ENCODE assay signal across 18 mouse cellular contexts in genomic region chr16:53903795-53904194, GRCm38 (mm10).
DNase-seq lines count a peak whose midpoint lies in the region; ATAC-seq lines count a peak whose summit lies in the region.
"Had no signal": no experiment of that assay in that cellular context is flagged by ENCODE, and none has a peak within 500 bp of the region (broad histone marks: within the 10 kb centered on the region; RNA-seq: fewer than 3 reads in every experiment).

No protein-coding gene starts in this region.

- WGBS in liver, embryonic 11.5 days = 45% methylated on average over 2 of the region's 2 CpGs
- 20% methylated on average over 2 of the region's 2 CpGs for whole genome bisulfite sequencing in liver, embryonic 15.5 days (ENCODE audit: insufficient replicate concordance)
- 95% methylated on average over 2 of the region's 2 CpGs for WGBS in hindbrain, embryonic 12.5 days
- 79% methylated on average over 2 of the region's 2 CpGs for WGBS in kidney, embryonic 16.5 days

- H3K36me3 ChIP-seq in liver, embryonic 11.5 days (ENCODE audit: control insufficient read depth, insufficient read depth, low read length) = no peaks in the 10 kb centered on the region
- no peaks in the 10 kb centered on the region for H3K36me3 ChIP-seq in liver, embryonic 15.5 days (replicated peaks)
- no peaks in the 10 kb centered on the region for H3K36me3 ChIP-seq in hindbrain, embryonic 12.5 days
- H3K36me3 ChIP-seq in kidney, embryonic 16.5 days (ENCODE audit: insufficient read depth, low read length) = no peaks in the 10 kb centered on the region
- H3K36me3 ChIP-seq: embryonic facial prominence, embryonic 12.5 days; forebrain, embryonic 15.5 days; heart, embryonic 10.5 days; heart, embryonic 15.5 days had no signal

- H3K9ac ChIP-seq in liver, embryonic 11.5 days (ENCODE audit: low read depth, low read length) = no peak overlapping the region
- H3K9ac ChIP-seq in liver, embryonic 15.5 days = no peak overlapping the region
- no peak overlapping the region for H3K9ac ChIP-seq in hindbrain, embryonic 12.5 days
- H3K9ac ChIP-seq in kidney, embryonic 16.5 days (replicated peaks; ENCODE audit: low read length) = no peak overlapping the region
- H3K9ac ChIP-seq: embryonic facial prominence, embryonic 12.5 days; forebrain, embryonic 15.5 days; heart, embryonic 15.5 days; hindbrain, embryonic 14.5 days had no signal

- no peak overlapping the region for H3K27ac ChIP-seq in liver, embryonic 11.5 days (ENCODE audit: low read depth, low read length)
- no peak overlapping the region for H3K27ac ChIP-seq in liver, embryonic 15.5 days (replicated peaks)
- H3K27ac ChIP-seq in hindbrain, embryonic 12.5 days = no peak overlapping the region
- H3K27ac ChIP-seq in kidney, embryonic 16.5 days (ENCODE audit: low read length) = no peak overlapping the region
- H3K27ac ChIP-seq: embryonic facial prominence, embryonic 12.5 days; forebrain, embryonic 15.5 days; heart, embryonic 10.5 days; heart, embryonic 15.5 days; hindbrain, embryonic 14.5 days had no signal

- ATAC-seq in liver, embryonic 11.5 days (replicated peaks; ENCODE audit: low FRiP score) = peak; percentile 85
- peak; percentile 54; the same call in 1 of the 2 replicates for ATAC-seq in liver, embryonic 15.5 days (ENCODE audit: insufficient read depth)
- ATAC-seq in hindbrain, embryonic 12.5 days (ENCODE audit: low FRiP score) = no peak
- ATAC-seq in kidney, embryonic 16.5 days (ENCODE audit: low FRiP score, low TSS enrichment) = no peak
- ATAC-seq: forebrain, embryonic 15.5 days had no signal

- no peaks in the 10 kb centered on the region for H3K27me3 ChIP-seq in liver, embryonic 11.5 days (replicated peaks; ENCODE audit: control insufficient read depth, insufficient read depth, low read length)
- no peaks in the 10 kb centered on the region for H3K27me3 ChIP-seq in liver, embryonic 15.5 days
- no peaks in the 10 kb centered on the region for H3K27me3 ChIP-seq in hindbrain, embryonic 12.5 days
- H3K27me3 ChIP-seq in kidney, embryonic 16.5 days (ENCODE audit: insufficient read depth, low read length) = no peaks in the 10 kb centered on the region
- H3K27me3 ChIP-seq: embryonic facial prominence, embryonic 12.5 days; forebrain, embryonic 15.5 days; heart, embryonic 15.5 days had no signal

- no peak overlapping the region for H3K4me3 ChIP-seq in liver, embryonic 11.5 days (ENCODE audit: low read depth, low read length)
- H3K4me3 ChIP-seq in liver, embryonic 15.5 days (replicated peaks) = no peak overlapping the region
- H3K4me3 ChIP-seq in hindbrain, embryonic 12.5 days = no peak overlapping the region
- H3K4me3 ChIP-seq in kidney, embryonic 16.5 days (ENCODE audit: low read length) = no peak overlapping the region
- H3K4me3 ChIP-seq: embryonic facial prominence, embryonic 12.5 days; forebrain, embryonic 15.5 days; heart, embryonic 10.5 days; heart, embryonic 15.5 days had no signal

- no peaks in the 10 kb centered on the region for H3K4me1 ChIP-seq in liver, embryonic 11.5 days (replicated peaks; ENCODE audit: control insufficient read depth, insufficient read depth, low read length)
- H3K4me1 ChIP-seq in liver, embryonic 15.5 days (replicated peaks) = no peaks in the 10 kb centered on the region
- no peaks in the 10 kb centered on the region for H3K4me1 ChIP-seq in hindbrain, embryonic 12.5 days
- H3K4me1 ChIP-seq in kidney, embryonic 16.5 days (ENCODE audit: insufficient read depth, low read length) = no peaks in the 10 kb centered on the region
- H3K4me1 ChIP-seq: embryonic facial prominence, embryonic 12.5 days; forebrain, embryonic 15.5 days; heart, embryonic 10.5 days; heart, embryonic 15.5 days had no signal

- no peaks in the 10 kb centered on the region for H3K9me3 ChIP-seq in liver, embryonic 11.5 days (ENCODE audit: control insufficient read depth, low read length)
- H3K9me3 ChIP-seq in liver, embryonic 15.5 days (replicated peaks) = no peaks in the 10 kb centered on the region
- no peaks in the 10 kb centered on the region for H3K9me3 ChIP-seq in hindbrain, embryonic 12.5 days (replicated peaks)
- H3K9me3 ChIP-seq in kidney, embryonic 16.5 days (ENCODE audit: low read length) = no peaks in the 10 kb centered on the region
- H3K9me3 ChIP-seq: embryonic facial prominence, embryonic 12.5 days; forebrain, embryonic 15.5 days; heart, embryonic 10.5 days; heart, embryonic 15.5 days had no signal

- DNase-seq in liver, embryonic 11.5 days (ENCODE audit: low spot score) = no peak
- DNase-seq in liver = no peak
- peak; percentile 30 for DNase-seq in c-Kit-positive CD71-positive TER-119-positive erythroid progenitor cells, embryonic 14.5 days (ENCODE audit: low spot score)
- DNase-seq in lung, postnatal 4 days = no peak
- DNase-seq: adrenal gland, postnatal 10 days; cerebellum, adult 8-10 months; cerebellum, postnatal 14 days; gastrocnemius, postnatal 36 days; heart, adult 18-20 months; heart, postnatal 14 days had no signal

- no peak overlapping the region for H3K4me2 ChIP-seq in liver, embryonic 11.5 days
- H3K4me2 ChIP-seq in liver, embryonic 15.5 days = no peak overlapping the region
- no peak overlapping the region for H3K4me2 ChIP-seq in hindbrain, embryonic 12.5 days (replicated peaks)
- H3K4me2 ChIP-seq in kidney, embryonic 16.5 days (replicated peaks; ENCODE audit: low read depth, low read length) = no peak overlapping the region
- H3K4me2 ChIP-seq: embryonic facial prominence, embryonic 12.5 days; forebrain, embryonic 15.5 days; heart, embryonic 15.5 days; hindbrain, embryonic 14.5 days had no signal

Comparison
In these comparisons a context has a peak if more than half of its experiments do, and no peak if none do; other contexts are left out.
1. ATAC-seq: peak in liver, embryonic 11.5 days (single experiment) and liver, embryonic 15.5 days (single experiment); none in hindbrain, embryonic 12.5 days (single experiment) and kidney, embryonic 16.5 days (single experiment).